Mouse (Mus musculus): ENCODE measurements around the gene Rab24.

- TF ChIP-seq GATA2 (IDR thresholded peaks at IDR 0.05; ENCODE audit: borderline replicate concordance, low read depth, low read length) (no peak), CTCF (IDR thresholded peaks at IDR 0.05; ENCODE audit: low read depth, low read length) (no peak)
Measured at GRCm38 (mm10) chr13:55339259-55339658, 17.5 kb upstream of the Rab24 start.
